Mouse (Mus musculus) bone marrow macrophage, adult 2 months (primary cell): ENCODE measurements around the gene RPS10-NUDT3.

Experiments
- CTCF ChIP-seq: IDR thresholded peaks from 2 replicates; pipeline ENCODE4 v1.5.1; 2012; ENCODE audit warnings: low read depth, mild to moderate bottlenecking, low read length, moderate library complexity
- POLR2A ChIP-seq: IDR thresholded peaks from 2 replicates; pipeline ENCODE4 v1.6.1; 2012; ENCODE audit warnings: mild to moderate bottlenecking, low read depth, low read length, borderline replicate concordance

DNA sequence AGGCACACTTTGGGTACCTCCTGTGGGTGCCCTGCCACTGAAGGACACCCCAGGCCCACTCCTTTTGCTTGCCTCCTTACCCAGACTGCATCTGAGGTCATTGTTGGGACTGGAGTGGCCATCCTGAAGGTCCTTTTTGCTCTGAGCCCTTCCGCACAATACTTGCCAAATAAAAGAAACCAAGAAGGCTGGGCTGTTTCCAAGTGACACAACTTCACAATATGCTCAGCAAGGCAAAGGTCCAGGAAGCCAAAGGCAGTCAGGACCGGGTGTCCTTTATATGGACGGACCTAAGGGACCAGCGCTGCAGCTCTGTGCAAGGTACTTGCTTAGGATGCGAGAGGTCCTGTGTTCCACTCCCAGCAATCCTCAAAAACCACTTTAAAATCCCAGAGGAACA, 66.8 kb downstream of the RPS10-NUDT3 start:
- TF ChIP-seq CTCF (no peak), POLR2A (no peak)
